Mouse (Mus musculus): ENCODE measurements around the gene D430042O09Rik. TPM values are rescaled to one million over a fixed set of nuclear protein-coding genes. Genes with fewer than 3 reads are reported as not detected.

D430042O09Rik gene
- total and polyA plus RNA-seq, 3 experiments = 1.8 to 4.8 (median 3.4) TPM

DNA sequence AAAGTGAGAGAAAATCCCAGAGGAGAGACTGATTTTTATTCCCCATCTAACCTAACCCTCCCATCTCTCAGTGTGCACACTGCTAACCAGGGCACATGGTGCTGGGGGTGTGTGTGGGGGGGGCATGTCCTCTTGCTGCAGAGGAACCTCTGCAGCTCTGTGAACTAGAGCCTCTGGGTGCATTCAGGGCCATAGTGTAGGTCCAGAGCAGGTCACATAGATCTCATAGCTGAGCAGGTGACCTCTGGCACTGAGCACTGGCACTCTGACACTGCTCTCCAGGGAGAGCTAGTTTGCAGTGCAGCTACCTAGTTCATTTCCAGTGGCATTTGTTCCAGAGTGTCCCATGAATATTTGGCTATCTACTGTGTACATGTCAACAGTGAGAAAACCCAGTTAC, 24.0 kb downstream of the D430042O09Rik start:
- no peaks in the 10 kb centered on the region for H3K36me3 ChIP-seq (replicated peaks in 1 of 2; ENCODE audit: control insufficient read depth in 1 of 2, insufficient read depth in 1 of 2, low read length in 1 of 2)
- no peak overlapping the region for H3K9ac ChIP-seq (ENCODE audit: insufficient read depth, low read depth)
- TF ChIP-seq SIN3A (IDR thresholded peaks at IDR 0.05; ENCODE audit: low read length) = no peak
- no peak for TF ChIP-seq NRF1 (IDR thresholded peaks at IDR 0.05; ENCODE audit: low read depth, low read length)
- TF ChIP-seq HCFC1 (IDR thresholded peaks at IDR 0.05; ENCODE audit: low read depth, low read length) = no peak
- no peak for TF ChIP-seq ZNF384 (IDR thresholded peaks at IDR 0.05; ENCODE audit: low read depth, low read length)
- TF ChIP-seq ZC3H11A (IDR thresholded peaks at IDR 0.05; ENCODE audit: low read depth, low read length) = no peak
- TF ChIP-seq ZKSCAN1 (IDR thresholded peaks at IDR 0.05; ENCODE audit: borderline replicate concordance, low read depth, low read length) = no peak
- TF ChIP-seq RAD21 (IDR thresholded peaks at IDR 0.05; ENCODE audit: low read depth, low read length) = no peak
- TF ChIP-seq KAT2A (IDR thresholded peaks at IDR 0.05; ENCODE audit: insufficient replicate concordance, low read length) = no peak
- no peak for TF ChIP-seq TCF12 (IDR thresholded peaks at IDR 0.05; ENCODE audit: low read depth, low read length)
- TF ChIP-seq IRF4 (IDR thresholded peaks at IDR 0.05; ENCODE audit: low read depth, low read length) = no peak
- TF ChIP-seq MAZ (IDR thresholded peaks at IDR 0.05; ENCODE audit: low read depth, low read length) = no peak
- no peak for TF ChIP-seq CTCF (conservative IDR thresholded peaks at IDR 0.05 in 1 of 2, IDR thresholded peaks at IDR 0.05 in 1 of 2; ENCODE audit: low read depth in 2 of 2, low read length in 2 of 2)
- TF ChIP-seq POLR2A (IDR thresholded peaks at IDR 0.05; ENCODE audit: low read depth, low read length) = no peak
- no peak for TF ChIP-seq ETS1 (conservative IDR thresholded peaks at IDR 0.05; ENCODE audit: low read depth, low read length)
- TF ChIP-seq USF2 (conservative IDR thresholded peaks at IDR 0.05; ENCODE audit: low read depth, low read length) = no peak
- dilution Hi-C loops (cut with MboI; ENCODE audit: extremely low pct_ligation_motif_present, extremely low pct_unique_long_range_greater_than_20kb, low sequenced_read_pairs) = no loop called here
- DNase-seq (ENCODE audit: extremely low read depth) = no peak
- no peaks in the 10 kb centered on the region for H3K27me3 ChIP-seq (replicated peaks)
- H3K9me3 ChIP-seq (replicated peaks; ENCODE audit: low read length) = no peaks in the 10 kb centered on the region
- no peaks in the 10 kb centered on the region for H3K79me2 ChIP-seq (replicated peaks; ENCODE audit: control insufficient read depth, extremely low read depth, insufficient read depth, poor library complexity, severe bottlenecking)
- H3K4me2 ChIP-seq (ENCODE audit: insufficient read depth, low read depth, poor library complexity, severe bottlenecking) = no peak overlapping the region
- in situ Hi-C loops (cut with MboI; ENCODE audit: low pct_ligation_motif_present, low pct_unique_long_range_greater_than_20kb, low sequenced_read_pairs) = no loop called here
- H3K27ac ChIP-seq (ENCODE audit: insufficient read depth, low read depth) = no peak overlapping the region
- 0 out of 4 replicates have a peak, but pooled peaks cover 0 to 2% of the 10 kb centered on the region in 2 experiments for H3K4me1 ChIP-seq (ENCODE audit: control insufficient read depth in 1 of 2, insufficient read depth in 2 of 2)
- no peak overlapping the region for H3K4me3 ChIP-seq (replicated peaks in 1 of 3; ENCODE audit: low read depth in 2 of 3, low read length in 2 of 3, poor library complexity in 1 of 3)

DNA sequence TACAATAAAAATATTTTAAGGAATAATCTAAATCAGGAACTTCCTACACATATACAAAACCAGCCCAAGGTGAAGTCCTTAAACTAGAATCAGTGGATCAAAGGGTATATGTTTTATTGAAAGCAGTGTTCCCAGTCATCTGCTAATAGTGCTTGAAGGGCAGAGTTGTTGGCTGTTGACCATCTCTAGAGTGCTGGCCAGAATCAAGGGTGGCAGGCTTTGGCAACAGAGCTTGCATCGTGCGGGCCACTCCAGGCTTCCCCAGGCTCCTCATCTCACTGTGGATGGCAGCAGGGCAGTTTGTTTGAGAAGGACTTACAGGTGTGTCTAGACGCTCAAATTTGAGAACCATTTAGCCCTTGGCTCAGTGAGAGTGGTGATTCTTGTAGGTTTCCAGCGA, 26.1 kb downstream of the D430042O09Rik start:
- in situ Hi-C loops (cut with MboI; ENCODE audit: low pct_ligation_motif_present, low pct_unique_long_range_greater_than_20kb, low sequenced_read_pairs) = no loop called here
- Histone ChIP-seq H3K4me3 (replicated peaks in 1 of 3; ENCODE audit: low read depth in 2 of 3, low read length in 2 of 3, poor library complexity in 1 of 3) (no peak overlapping the region), H3K79me2 (replicated peaks; ENCODE audit: control insufficient read depth, extremely low read depth, insufficient read depth, poor library complexity, severe bottlenecking) (no peaks in the 10 kb centered on the region), H3K9ac (ENCODE audit: insufficient read depth, low read depth) (no peak overlapping the region), H3K4me2 (ENCODE audit: insufficient read depth, low read depth, poor library complexity, severe bottlenecking) (no peak overlapping the region), H3K27ac (ENCODE audit: insufficient read depth, low read depth) (no peak overlapping the region), H3K27me3 (replicated peaks) (no peaks in the 10 kb centered on the region), H3K36me3 (replicated peaks in 1 of 2; ENCODE audit: control insufficient read depth in 1 of 2, insufficient read depth in 1 of 2, low read length in 1 of 2) (no peaks in the 10 kb centered on the region), H3K9me3 (replicated peaks; ENCODE audit: low read length) (no peaks in the 10 kb centered on the region), H3K4me1 (ENCODE audit: control insufficient read depth in 1 of 2, insufficient read depth in 2 of 2) (0 out of 4 replicates have a peak, but pooled peaks cover 0 to 2% of the 10 kb centered on the region in 2 experiments)
- no peak for TF ChIP-seq USF1 (IDR thresholded peaks at IDR 0.05; ENCODE audit: low read depth, low read length)
- TF ChIP-seq ZC3H11A (IDR thresholded peaks at IDR 0.05; ENCODE audit: low read depth, low read length) = no peak
- no peak for TF ChIP-seq TCF12 (IDR thresholded peaks at IDR 0.05; ENCODE audit: low read depth, low read length)
- TF ChIP-seq JUND (conservative IDR thresholded peaks at IDR 0.05; ENCODE audit: low read depth, low read length) = no peak
- no peak for TF ChIP-seq TBP (conservative IDR thresholded peaks at IDR 0.05; ENCODE audit: low read depth, low read length)
- no peak for TF ChIP-seq MXI1 (IDR thresholded peaks at IDR 0.05; ENCODE audit: low read depth, low read length)
- no peak for DNase-seq (ENCODE audit: extremely low read depth)
- dilution Hi-C loops (cut with MboI; ENCODE audit: extremely low pct_ligation_motif_present, extremely low pct_unique_long_range_greater_than_20kb, low sequenced_read_pairs) = no loop called here
